Mouse (Mus musculus): ENCODE data around the gene Ramp3. TPM values are rescaled to one million over a fixed set of nuclear protein-coding genes. Genes with fewer than 3 reads are reported as not detected.

Ramp3 gene
- polyA plus RNA-seq, 1 experiment: 3.5 TPM

DNA sequence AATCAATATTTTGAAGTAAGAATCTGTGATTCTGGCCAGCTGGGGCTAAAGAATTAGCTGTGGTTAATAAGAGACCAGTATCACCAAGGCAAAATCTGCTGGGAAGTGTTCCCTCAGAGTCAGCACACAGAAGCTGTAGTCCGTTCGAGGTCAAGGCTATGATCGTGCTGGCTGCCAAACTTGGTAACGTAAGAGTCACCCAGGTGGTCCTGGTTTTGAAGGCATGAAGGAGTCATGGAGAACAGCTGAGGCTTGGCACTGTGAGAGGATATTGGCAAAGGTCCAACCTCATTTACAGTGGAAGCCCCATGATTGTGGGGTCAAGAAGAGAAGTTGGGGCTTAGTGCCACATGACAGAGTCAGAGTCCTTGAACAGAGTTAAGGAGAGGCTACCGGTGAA lies 68.6 kb downstream of the Ramp3 start:
- Histone ChIP-seq H3K27ac (ENCODE audit: insufficient read depth, low read depth, low read length) (no peak overlapping the region), H3K4me1 (ENCODE audit: control insufficient read depth, insufficient read depth, insufficient read length, low read length) (no peaks in the 10 kb centered on the region), H3K27me3 (ENCODE audit: control insufficient read depth, insufficient read depth, low read length) (no peaks in the 10 kb centered on the region), H3K36me3 (ENCODE audit: control insufficient read depth, insufficient read depth, low read length) (no peaks in the 10 kb centered on the region), H3K4me3 (ENCODE audit: low read depth, low read length) (no peak overlapping the region)
- TF ChIP-seq CTCF (IDR thresholded peaks at IDR 0.05; ENCODE audit: extremely low read depth, insufficient read length, insufficient replicate concordance, low read depth, low read length): no peak
- WGBS: 89% methylated on average over 5 of the region's 5 CpGs

Other genes starting within 250 kb of the Ramp3 start
- gene Ppia, start 243.1 kb upstream of the Ramp3 start, polyA plus RNA-seq (2012; rRNA removed): 275 and 276 TPM in 2 replicates
- gene H2afv, start 214.1 kb upstream of the Ramp3 start, polyA plus RNA-seq (2012; rRNA removed): 63.8 and 141 TPM in 2 replicates
- 4.2 and 7.0 TPM in 2 replicates for gene Purb, start 182.6 kb upstream of the Ramp3 start, polyA plus RNA-seq (2012; rRNA removed)
- gene Myo1g, start 137.6 kb upstream of the Ramp3 start, polyA plus RNA-seq (2012; rRNA removed): 9.8 and 15.5 TPM in 2 replicates
- 25.7 and 39.0 TPM in 2 replicates for gene Ccm2, start 111.6 kb upstream of the Ramp3 start, polyA plus RNA-seq (2012; rRNA removed)
- gene Nacad, start 52.5 kb upstream of the Ramp3 start, polyA plus RNA-seq (2012; rRNA removed): 1.7 and 1.9 TPM in 2 replicates
- gene Tbrg4, start 32.5 kb upstream of the Ramp3 start, polyA plus RNA-seq (2012; rRNA removed): 85.9 and 101 TPM in 2 replicates
- gene Wap, start 19.9 kb upstream of the Ramp3 start, polyA plus RNA-seq (2012; rRNA removed): not detected in 2 replicates
- gene Gm11983, start 179.1 kb downstream of the Ramp3 start, polyA plus RNA-seq (2012; rRNA removed): not detected in 2 replicates